Mouse (Mus musculus): ENCODE measurements around the gene Notch3.

DNA sequence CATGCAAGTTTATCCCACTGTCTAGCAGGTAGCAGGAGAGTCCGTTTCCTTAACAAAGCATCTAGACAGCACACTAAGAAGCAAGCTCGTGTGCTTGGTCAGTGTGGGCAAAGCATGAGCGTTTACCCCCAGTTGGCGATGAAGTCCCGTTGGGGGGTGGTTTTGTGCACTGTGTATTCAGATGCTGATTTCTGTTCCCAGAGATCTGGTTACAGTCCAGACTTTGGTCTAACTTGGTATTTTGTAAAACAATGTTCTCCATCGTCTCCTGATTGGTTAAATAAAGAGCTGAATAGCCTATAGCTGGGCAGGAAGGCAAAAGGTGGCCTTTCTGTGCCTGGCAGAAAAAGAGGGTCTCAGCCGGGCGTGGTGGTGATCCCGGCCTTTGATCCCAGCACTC lies 36.1 kb downstream of the Notch3 start:
- no peak for TF ChIP-seq CTCF (IDR thresholded peaks at IDR 0.05; ENCODE audit: low read depth)
- no peak for TF ChIP-seq EP300 (optimal IDR thresholded peaks at IDR 0.05)
